Mouse (Mus musculus): ENCODE data around the gene Dnah8.
A peak's percentile ranks its signal among the peaks of the same experiment; 100 is the strongest.
"Not testable (repeated sequence)": the region's sequence is repeated elsewhere in the genome, so short reads cannot be mapped to it uniquely, and the experiment has no call there.

Gene Dnah8

DNA sequence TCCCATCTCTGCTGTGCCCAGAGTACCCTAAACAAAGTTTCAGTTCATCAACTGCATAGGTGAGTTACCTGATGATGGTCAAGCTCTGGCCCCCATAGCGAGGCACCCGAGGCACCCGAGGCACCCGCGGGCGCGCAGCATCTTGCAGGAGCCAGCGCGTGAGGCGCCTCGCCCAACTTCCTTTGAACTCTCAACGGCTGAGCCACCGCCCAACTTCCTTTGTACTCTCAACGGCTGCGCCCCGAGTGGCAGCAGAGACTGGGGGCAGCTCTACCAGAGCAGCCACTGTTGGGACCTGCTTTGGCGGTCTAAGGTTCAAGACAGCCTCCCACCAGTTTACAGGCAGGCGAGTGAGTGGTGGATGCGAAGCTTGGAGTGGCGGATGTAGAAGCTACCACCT is at the start of gene Dnah8:
TSS of gene Dnah8 (plus strand) at position 223 of the 400 bp plus-strand sequence.
- not testable (repeated sequence) for DNase-seq (ENCODE audit: low spot score)

DNA sequence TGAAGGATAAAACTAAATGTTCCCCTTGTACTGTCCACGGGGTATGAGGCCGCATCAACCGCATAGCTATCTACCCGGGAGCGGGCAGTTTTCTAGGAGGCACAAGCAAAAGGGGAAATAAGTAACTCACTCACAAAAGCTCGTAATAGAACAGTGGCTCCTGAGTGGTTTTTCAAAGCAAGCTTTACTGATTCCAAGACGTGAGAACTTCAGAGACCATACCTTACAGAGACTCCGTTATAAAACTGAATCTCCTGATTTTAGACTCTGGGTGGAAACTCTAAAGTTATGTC is 49.4 kb upstream of the Dnah8 start:
- DNase-seq (ENCODE audit: low spot score), result no peak

DNA sequence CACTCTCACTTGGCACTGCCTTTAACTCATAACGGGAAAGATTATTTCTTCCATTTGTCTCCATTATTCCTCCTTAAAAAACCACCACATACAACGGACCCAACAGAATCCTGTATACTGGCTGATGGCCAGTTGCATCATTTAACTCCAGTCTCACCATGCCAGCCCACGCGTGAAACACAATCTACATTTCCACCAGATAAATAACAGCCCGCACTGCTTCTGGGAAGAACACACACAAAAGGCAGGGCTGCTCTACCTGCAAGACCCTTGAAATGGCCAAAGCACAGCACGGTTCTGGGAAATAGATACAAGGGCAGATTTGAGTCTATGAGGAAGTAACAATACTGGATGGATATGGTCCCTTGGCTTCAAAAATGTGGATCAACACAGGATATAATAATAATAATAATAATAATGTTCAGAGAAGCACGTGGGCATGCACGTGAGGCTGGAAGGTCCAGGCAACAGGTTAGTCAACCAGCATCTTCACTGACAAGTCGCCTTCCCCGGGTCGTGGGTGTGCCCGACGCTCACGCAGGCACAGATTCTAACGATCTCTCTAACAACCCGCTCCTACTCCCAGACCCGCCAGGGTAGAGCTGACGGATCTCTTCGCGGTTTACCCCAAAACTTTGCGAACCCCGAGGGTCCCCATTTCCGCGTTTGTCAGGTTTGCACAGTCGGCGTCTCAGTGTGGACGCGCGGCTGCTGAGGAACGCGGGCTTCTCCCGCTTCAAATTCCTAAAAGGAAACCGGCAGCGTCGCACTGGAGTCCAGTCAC is 48.8 kb upstream of the Dnah8 start:
- no peak for DNase-seq (ENCODE audit: low spot score)

DNA sequence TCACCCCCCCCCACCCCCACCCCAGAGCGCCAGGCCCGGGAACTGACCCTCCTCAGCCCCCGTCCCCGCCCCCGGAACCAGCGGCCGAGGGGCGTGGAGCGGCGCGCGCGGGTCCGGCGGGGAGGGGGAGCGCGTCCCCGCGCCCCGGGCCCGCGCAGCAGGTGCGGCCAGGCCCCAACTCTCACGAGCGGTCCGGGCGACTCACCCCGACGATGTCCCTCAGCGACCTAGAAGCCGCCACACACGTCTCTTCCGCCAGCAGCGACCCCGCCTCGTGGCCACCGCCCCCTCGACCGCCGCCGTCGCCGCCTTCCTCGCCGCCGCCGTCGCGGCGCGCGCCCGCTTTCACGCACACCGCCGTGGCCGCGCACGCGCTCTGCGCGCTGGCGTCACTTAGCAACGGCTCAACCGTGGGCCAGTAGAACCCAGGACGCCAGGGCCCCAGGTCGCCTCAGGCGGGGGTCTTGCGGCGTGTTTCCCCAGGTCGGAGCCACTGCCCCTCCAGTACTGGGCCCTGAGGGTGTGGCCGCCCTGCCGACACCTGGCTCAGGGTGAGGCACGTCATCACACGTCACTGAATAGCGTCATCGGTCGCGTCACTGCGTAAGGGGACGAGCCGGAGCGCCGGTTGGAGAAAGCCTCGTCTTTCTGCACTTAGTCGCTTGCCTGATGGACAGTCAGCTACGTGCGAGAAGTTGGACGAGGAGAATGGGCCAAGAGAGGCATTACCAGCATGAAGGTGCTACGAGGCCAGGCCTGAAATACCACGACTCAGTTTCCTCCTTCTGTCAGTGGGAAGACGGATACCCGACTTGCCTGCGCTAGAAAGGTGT is 48.0 kb upstream of the Dnah8 start, which contains the start of gene Btbd9:
TSS of gene Btbd9 (minus strand) at position 548 of the 833 bp plus-strand sequence.
- peak; percentile 94 for DNase-seq (ENCODE audit: low spot score)

DNA sequence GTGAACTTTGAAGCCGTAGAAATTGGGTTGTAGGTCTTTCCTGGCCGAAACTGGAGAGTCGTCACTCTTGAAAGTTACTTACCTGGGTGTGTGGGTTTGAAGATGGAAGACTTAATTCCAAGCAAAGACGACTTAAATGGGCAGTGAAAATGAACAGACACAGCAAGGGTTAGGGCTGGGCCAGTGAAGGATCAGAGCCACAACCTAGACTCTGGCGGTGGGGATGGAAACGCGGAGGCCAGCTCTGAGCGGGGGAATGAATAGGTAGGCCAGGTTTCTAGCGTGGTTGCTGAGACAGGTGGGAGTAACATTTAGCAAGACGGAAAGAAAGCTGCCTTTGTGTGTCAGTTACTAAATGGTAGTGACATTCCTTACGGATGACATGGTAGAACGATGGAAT is 47.2 kb upstream of the Dnah8 start:
- no peak for DNase-seq (ENCODE audit: low spot score)

DNA sequence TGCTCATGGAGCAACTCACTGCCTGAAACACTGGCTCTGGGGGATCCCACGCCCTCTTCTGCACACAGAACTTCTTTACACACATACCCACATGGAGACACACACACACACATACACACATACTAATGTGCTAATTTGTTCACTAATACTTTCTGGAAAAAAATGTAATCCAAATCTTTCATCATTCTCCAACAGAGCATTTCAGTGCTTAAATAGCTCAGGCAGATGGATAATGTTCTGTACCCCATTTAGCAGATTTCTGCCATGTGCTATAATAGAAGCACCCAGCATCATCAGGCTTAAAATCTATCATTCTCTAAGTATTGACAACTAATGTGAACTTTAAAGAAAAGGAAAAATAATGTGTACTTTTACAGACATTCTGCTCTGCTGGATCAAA is 43.4 kb upstream of the Dnah8 start:
- no peak for DNase-seq (ENCODE audit: low spot score)

DNA sequence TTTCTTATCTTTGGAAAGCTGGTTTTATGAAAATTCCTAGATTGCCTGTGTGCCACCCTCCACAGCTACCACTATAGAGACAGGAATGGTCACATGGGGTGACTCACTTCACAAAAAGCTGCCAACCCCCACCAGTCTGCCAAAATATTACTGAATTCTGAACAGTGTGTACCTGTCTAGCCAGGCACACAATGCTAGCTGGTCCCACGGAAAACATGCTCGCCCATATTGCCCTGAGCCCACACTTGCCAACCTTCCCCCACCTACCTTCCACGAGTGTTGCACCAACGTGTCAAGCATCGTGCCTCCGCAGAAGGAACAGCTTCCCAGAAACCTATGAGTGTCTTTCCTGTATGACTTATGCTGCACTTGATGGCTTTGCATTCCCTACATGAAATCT is 43.0 kb upstream of the Dnah8 start:
- DNase-seq (ENCODE audit: low spot score), result no peak

DNA sequence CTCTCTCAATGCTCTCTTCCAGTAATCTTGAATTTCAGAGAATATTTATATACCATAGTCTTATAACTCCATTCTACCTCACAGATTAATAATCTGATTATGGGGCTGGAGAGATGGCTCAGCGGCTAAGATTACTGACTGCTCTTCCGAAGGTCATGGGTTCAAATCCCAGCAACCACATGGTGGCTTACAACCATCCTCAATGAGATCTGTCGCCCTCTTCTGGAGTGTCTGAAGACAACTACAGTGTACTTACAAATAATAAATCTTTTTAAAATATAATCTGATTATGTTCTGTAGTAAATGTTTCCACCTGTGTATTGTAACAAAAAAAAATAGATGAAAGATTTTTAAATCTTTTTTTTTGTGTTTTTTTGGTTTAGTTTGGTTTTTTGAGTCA is 41.8 kb upstream of the Dnah8 start:
- no peak for DNase-seq (ENCODE audit: low spot score)

DNA sequence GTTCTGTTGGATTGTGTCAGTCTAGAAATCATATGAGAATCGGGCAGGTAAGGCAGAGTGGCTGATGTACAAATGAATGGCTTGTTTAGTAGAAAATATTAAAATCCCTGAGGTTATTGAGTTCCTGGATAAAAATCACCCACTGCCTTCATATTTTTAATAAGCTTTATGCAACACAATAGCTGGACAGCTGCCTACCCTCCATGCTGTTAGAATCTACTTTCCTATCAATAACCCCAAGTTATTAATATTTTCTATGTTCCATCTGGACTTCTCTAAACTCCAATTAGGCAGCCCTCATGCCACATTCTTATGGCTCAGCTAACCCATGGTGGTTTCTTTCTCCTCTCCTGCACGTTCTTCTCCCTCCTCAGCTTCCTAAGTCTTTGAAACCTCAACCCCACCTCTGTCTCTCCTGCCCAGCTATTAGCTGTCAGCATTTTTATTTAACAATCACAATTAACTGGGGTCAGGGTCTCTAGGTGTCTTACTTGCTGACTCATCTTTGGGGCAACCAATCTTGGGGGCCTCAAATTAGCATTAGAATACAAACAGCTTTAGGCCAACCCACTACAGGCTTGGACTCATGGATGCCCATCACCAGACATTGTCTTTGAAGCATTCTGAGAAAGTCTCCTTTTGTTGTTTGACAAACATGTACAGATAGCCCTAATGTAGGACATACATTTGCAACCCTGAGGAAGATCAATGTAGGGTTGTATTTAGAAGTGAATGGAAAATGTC is 40.7 kb upstream of the Dnah8 start:
- no peak for DNase-seq (ENCODE audit: low spot score)

DNA sequence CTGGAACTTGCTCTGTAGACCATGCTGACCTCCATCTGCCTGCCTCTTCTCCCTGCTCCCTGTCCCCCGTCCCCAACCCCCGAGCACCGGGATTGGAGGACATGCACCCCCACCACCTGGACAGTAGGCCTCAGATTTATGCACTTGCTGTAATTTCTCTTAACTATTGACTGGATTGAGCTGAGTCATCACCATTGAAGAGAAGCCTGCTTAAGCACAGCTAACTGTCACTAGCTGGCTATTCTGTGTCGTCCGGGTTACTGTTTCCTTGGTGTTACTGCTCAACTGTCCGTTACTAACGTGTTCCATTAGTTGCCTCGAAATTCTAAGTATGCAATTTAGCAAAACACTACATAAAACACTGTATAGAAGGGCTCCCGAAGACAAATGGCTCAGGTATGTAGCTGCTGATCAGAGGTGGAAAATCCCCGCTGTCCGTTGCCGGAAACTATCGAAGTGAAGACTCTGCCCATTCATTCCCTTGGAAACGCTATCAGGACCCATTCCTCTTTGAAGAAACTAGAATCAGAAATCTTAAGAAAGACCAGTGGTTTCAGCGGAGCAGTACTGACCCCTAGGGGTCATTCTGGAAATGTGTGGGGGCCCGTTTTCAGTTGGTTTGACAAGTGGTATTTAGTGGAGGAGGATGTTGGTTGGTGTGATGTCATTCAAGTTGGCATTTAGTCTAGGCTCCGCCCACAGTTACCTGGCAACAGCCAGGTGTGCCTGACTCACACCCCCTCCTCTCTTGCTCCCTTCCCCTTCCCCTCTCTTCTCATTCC is 33.5 kb upstream of the Dnah8 start:
- peak; percentile 49 for DNase-seq (ENCODE audit: low spot score)

DNA sequence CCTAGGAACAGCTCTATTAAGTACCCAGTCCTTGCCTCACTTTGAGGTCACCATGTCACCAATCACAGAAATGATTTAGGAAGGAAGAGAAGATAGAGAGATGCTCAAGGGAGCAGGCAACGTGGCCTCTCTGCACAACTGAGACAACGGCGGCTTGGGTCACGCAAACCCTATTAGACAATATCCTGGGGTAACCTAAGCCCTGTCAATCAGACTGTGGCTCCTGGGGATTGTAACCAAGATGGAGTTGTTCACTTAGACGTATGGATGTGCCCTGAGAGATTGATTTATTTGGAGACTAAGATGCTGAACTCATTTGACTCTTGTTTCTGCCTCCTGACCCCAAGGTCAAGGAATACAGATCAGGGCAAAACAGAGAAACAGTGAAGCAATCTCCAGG is 29.7 kb upstream of the Dnah8 start:
- no peak for DNase-seq (ENCODE audit: low spot score)

DNA sequence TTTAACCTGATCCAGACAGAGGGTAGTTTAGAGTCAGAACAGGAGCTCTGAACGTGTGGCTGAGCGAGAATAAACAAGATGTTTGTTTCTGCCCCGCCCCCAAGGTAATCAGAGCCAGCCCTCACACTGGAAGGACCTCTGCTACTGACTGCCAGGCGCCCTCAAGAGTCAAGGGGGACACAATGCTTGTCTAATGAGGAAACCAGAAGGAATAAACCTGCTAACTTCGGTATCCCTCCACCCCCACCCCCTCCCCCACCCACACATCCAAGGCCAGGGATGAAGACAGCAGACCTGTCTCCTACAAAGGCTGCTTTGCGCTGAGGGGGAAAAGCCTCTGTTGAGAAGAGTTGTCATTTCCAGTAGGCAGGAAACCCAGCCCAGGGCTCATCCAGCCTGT is 29.3 kb upstream of the Dnah8 start:
- DNase-seq (ENCODE audit: low spot score), result no peak

DNA sequence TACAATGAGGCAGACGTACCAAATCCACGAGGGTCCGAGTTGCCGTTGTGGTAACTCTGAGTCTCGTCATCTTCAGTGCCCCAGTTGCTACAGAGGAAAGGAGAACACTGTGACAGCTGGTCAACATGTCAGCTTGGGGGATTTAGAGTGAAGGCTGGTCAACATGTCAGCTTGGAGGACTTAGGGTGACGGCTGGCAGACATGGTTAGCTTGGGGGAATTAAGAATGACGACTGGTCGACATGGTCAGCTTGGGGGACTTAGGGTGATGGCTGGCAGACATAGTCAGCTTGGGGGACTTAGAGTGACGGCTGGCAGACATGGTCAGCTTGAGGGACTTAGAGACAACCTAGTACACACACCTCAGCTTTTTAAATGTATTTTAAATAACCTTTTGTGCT is 26.4 kb upstream of the Dnah8 start:
- no peak for DNase-seq (ENCODE audit: low spot score)

DNA sequence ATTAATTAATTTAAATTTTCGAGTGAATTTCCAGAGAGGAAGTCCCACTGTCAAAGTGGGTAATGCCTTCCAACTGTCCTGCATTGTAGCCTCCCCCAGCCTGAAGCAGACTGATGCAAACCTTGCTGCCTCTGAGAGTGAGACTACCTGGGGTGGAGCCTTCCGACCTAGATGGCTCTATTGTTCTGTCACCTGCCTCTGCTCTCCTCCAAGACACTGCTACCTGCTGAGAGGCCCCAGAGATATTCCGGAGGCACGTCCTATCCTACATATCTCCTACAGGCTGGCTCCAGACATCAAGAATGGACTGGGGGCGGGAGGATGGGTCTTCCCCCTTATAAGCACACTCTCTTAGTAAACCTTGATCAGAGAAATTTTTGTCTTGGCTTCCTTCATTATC is 25.9 kb upstream of the Dnah8 start:
- no peak for DNase-seq (ENCODE audit: low spot score)

DNA sequence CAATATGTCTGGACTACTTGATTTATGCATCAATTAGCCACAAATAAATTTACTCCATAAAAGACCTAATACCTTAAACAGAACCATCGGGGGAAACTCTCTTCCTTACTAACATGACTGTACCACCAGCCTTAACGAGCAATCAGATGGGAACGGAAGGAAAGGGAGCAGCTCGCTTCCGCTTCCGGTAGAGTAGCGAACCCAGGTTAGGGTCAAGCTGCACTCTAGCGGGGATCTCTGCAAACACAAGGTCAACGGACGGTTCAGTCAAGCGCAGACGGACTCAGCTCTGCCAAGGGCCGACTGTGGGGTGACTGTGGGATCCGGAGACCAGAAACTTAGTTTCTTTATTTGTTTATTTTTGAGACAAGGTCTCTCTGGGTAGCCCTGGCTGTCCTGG is 22.0 kb upstream of the Dnah8 start:
- DNase-seq (ENCODE audit: low spot score), result no peak

DNA sequence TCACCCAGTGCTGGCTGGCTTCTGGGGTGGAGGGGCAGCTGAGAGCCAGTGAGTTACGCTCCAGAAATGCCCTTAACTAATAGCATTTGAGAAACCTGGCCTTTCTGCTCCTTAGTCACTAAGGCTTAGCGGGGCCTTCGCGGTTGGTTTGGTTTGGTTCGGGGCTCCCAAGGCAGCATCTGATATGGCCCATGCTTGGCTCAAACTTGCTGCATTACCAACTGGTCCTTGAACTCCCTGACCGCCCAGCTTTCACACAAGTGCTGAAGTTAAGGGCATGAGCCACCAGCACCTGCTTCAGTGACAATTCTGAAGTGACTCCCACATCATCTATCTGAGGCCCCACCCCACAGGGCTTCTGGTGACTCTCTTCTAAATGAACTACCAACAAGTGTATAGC is 19.9 kb upstream of the Dnah8 start:
- no peak for DNase-seq (ENCODE audit: low spot score)

DNA sequence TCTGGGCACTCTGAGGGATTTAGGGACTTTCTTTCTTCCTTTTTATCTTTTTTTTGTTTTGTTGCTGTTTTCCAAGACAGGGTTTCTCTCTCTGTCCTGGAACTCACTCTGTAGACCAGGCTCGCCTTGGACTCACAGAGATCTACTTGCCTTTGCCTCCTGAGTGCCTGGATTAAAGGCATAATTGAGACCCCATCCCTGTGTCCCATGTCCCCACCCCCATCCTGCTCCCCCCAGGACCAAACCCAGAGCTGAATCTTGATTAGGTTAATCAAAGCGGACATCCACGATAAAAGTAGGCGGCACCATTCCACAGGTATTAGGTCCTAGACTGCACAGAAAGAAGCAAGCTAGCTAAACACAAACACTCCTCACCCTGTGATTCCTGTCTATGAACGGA is 19.2 kb upstream of the Dnah8 start:
- DNase-seq (ENCODE audit: low spot score), result no peak

DNA sequence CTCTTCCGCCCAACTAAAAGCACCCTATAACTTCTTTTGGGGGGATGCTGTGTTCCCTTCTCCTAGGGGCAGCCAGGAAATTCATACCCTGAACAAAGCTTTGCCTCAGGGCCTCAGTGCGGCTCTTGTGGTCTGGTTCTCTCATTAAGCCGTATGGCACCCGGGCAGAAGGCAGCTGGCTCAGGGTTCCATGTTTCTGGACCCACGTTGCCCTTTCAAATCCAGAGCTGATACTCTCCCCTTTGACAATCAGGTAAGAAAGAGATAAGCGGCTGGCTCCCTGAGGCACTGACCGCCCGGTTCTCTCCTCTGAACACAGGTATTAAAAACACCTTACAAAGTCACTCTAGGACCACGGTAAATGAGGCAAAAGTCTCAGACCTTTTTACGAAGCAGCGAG is 17.9 kb upstream of the Dnah8 start:
- DNase-seq (ENCODE audit: low spot score), result no peak

DNA sequence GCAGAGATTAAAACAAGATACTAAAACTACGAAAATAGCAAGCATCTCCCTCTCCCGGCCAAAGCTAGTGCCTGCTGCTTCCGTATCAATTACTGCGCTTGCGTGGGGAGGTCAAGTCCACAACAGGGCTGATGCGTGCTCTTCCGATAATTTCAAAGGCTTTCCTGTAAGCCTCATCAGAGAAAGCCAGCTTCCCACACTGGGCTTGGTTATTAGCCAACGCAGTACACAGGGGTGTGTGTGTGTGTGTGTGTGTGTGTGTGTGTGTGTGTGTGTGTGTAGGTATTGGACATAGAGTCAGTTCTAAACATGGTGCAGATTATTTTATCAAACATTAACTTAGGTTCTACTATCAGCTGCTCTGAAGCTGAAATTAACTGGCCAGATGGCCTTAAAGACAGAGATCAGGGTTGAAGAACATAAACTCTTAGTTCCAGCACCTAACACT is 17.5 kb upstream of the Dnah8 start:
- DNase-seq (ENCODE audit: low spot score), result no peak

DNA sequence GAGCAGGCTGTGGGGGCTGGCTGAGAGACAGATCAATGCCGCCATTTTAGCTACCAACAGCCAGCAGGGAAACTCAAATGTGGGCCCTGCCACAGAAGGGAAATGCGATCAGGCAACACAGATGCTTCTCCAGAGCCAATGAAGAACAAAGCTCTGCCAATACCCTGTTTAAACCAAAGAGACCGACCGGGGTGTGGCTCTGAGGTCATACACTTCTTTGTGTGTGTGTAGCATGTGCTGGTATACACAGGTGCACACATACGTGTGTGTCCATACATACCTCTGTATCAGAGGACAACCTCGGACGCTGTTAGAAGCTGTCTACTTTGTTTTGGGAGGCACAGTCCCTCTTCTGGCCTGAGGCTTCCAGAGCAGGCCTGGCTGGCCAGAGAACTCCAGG is 16.8 kb upstream of the Dnah8 start:
- no peak for DNase-seq (ENCODE audit: low spot score)

DNA sequence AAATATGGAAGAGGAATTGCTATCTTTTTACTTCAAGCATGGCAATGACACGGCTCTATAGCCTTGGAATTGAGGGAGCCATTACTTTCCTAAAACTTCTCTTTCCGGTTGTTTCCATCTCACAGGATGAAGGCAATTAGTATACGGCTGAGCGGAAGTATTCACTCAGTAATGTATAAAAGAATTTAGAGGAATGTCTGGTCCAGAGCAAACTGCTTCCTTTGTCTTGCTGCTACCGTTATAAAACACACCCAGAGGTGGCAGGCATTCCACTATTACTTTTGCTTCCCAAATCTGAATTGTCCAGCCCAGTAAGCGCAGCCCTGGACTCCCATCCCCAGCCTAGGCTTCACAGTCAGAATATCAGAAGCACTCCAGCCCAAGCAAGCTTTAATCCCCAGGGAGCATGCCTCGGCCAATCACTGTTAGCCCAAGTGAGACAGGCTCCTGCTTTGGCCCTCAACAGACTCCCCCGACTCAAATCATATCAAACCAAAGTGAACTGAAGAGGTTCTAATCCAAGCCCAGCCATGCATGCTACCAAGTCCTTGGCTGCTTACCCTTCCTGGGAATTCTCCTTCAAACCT is 16.2 kb upstream of the Dnah8 start:
- no peak for DNase-seq (ENCODE audit: low spot score)
